Mouse (Mus musculus) lung, postnatal 0 days (tissue): ENCODE results near the gene Polr3f.

Experiments
- CTCF ChIP-seq: IDR thresholded peaks from 2 replicates; pipeline ENCODE4 v1.5.1; 2016; ENCODE audit warnings: antibody characterized with exemption, mild to moderate bottlenecking
- EP300 ChIP-seq: IDR thresholded peaks from 2 replicates; pipeline ENCODE4 v1.6.1; 2016; ENCODE audit warnings: antibody characterized with exemption, mild to moderate bottlenecking, control low read depth

- TF ChIP-seq EP300, result no peak
- no peak for TF ChIP-seq CTCF
Observed at GRCm38 (mm10) chr2:144484084-144484483, 43.4 kb upstream of the Polr3f start.
